Mouse (Mus musculus) liver, adult 2 months (tissue): ENCODE measurements at regions not wholly inside any gene's neighbourhood (a gene's known extent, or its start where the extent isn't known, plus 50 kb on each side); places are given as distances from the start of the nearest gene placed in this dataset.

Source experiments
- CTCF ChIP-seq: fragments of 200-500 bp; IDR thresholded peaks from 2 replicates; pipeline ENCODE4 v1.5.1; 2011; ENCODE audit warnings: low read depth, low read length, control low read depth
- POLR2A ChIP-seq: fragments of 200-500 bp; IDR thresholded peaks from 2 replicates; pipeline ENCODE4 v1.6.1; 2011; ENCODE audit warnings: low read length, control low read depth; ENCODE audit not compliant: insufficient read depth; ENCODE audit errors: extremely low read depth

DNA sequence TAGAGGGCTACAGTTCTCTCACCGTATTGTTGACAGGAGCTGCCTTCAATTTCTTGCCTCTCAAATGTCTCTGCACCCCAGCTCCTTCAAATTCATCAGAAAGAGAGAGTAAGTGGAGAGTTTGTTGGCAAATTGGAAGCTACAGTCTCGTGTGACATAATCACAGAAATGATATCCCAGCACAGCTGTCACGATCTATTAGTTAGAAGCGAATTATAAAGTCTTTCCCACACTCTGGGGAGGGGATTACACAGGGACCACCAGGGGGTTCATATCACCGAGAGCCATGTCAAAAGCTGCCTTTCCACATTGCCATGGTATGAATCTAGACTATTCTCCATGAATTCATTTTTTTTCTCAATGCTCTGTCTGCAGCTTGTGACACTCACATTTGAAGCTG is 260.3 kb upstream of the Gm9747 start:
- TF ChIP-seq POLR2A (no peak), CTCF (no peak)
